In genomic region chr9:44267319-44268026, GRCm38 (mm10) we compare ENCODE assay signal across 8 mouse cellular contexts. TPM values are rescaled to one million over a fixed set of nuclear protein-coding genes. Genes with fewer than 3 reads are reported as not detected.
DNase-seq lines count a peak whose midpoint lies in the region; ATAC-seq lines count a peak whose summit lies in the region.

No protein-coding gene starts in this region.

- H3K36me3 ChIP-seq in embryonic facial prominence, embryonic 12.5 days = no peaks in the 10 kb centered on the region
- no peaks in the 10 kb centered on the region for H3K36me3 ChIP-seq in hindbrain, embryonic 11.5 days (ENCODE audit: control insufficient read depth, insufficient read depth, low read length)
- H3K36me3 ChIP-seq in liver, embryonic 12.5 days = no peaks in the 10 kb centered on the region
- H3K36me3 ChIP-seq in neural tube, embryonic 11.5 days (ENCODE audit: control insufficient read depth, insufficient read depth, low read length) = no peaks in the 10 kb centered on the region

- peak overlapping the region; percentile 50 for H3K4me3 ChIP-seq in embryonic facial prominence, embryonic 12.5 days
- H3K4me3 ChIP-seq in hindbrain, embryonic 11.5 days (ENCODE audit: low read depth, low read length) = peak overlapping the region; percentile 38
- peak overlapping the region; percentile 66 for H3K4me3 ChIP-seq in liver, embryonic 12.5 days
- H3K4me3 ChIP-seq in neural tube, embryonic 11.5 days (ENCODE audit: low read depth, low read length) = peak overlapping the region; percentile 31

- H3K4me1 ChIP-seq in embryonic facial prominence, embryonic 12.5 days = 0 out of 2 replicates have a peak, but pooled peaks cover 12% of the 10 kb centered on the region
- H3K4me1 ChIP-seq in hindbrain, embryonic 11.5 days (replicated peaks; ENCODE audit: control insufficient read depth, insufficient read depth, low read length) = no peaks in the 10 kb centered on the region
- peaks cover 26% of the 10 kb centered on the region for H3K4me1 ChIP-seq in liver, embryonic 12.5 days
- no peaks in the 10 kb centered on the region; the same call in 1 of the 2 replicates for H3K4me1 ChIP-seq in neural tube, embryonic 11.5 days (ENCODE audit: control insufficient read depth, insufficient read depth, low read length)

- H3K4me2 ChIP-seq in embryonic facial prominence, embryonic 12.5 days (replicated peaks) = peak overlapping the region; percentile 79
- H3K4me2 ChIP-seq in hindbrain, embryonic 11.5 days (replicated peaks; ENCODE audit: low read depth, low read length) = peak overlapping the region; percentile 60
- H3K4me2 ChIP-seq in liver, embryonic 12.5 days = peak overlapping the region; percentile 97
- peak overlapping the region; percentile 54 for H3K4me2 ChIP-seq in neural tube, embryonic 11.5 days (ENCODE audit: low read depth)

- WGBS in embryonic facial prominence, embryonic 12.5 days = 9% methylated on average over 23 of the region's 23 CpGs
- WGBS in hindbrain, embryonic 11.5 days = 12% methylated on average over 23 of the region's 23 CpGs
- WGBS in liver, embryonic 12.5 days (ENCODE audit: insufficient replicate concordance) = 13% methylated on average over 20 of the region's 23 CpGs
- WGBS in neural tube, embryonic 11.5 days = 12% methylated on average over 23 of the region's 23 CpGs

- no peak for ATAC-seq in embryonic facial prominence, embryonic 12.5 days (ENCODE audit: insufficient number of reproducible peaks, insufficient read depth, low FRiP score, low TSS enrichment)
- ATAC-seq in hindbrain, embryonic 11.5 days (ENCODE audit: low FRiP score) = no peak; the same call in 1 of the 2 replicates
- ATAC-seq in liver, embryonic 12.5 days = no peak; the same call in 1 of the 2 replicates
- ATAC-seq in neural tube, embryonic 11.5 days (ENCODE audit: insufficient read depth, low FRiP score, low TSS enrichment) = peak; percentile 35

- DNase-seq in thymus, postnatal 14 days = peak; percentile 40
- DNase-seq in thymus, adult 18-20 months = no peak
- DNase-seq in hindbrain, embryonic 11.5 days (ENCODE audit: low spot score) = no peak
- no peak for DNase-seq in neural tube, embryonic 11.5 days (ENCODE audit: low spot score)
- no peak for DNase-seq in right cerebral cortex, postnatal 25 days
- DNase-seq in layer of hippocampus, postnatal 36 days = no peak

- peak overlapping the region; percentile 56 for H3K27ac ChIP-seq in embryonic facial prominence, embryonic 12.5 days
- no peak overlapping the region for H3K27ac ChIP-seq in hindbrain, embryonic 11.5 days (ENCODE audit: low read depth, low read length)
- peak overlapping the region; percentile 83 for H3K27ac ChIP-seq in liver, embryonic 12.5 days
- H3K27ac ChIP-seq in neural tube, embryonic 11.5 days (ENCODE audit: low read depth, low read length) = no peak overlapping the region

- 0 out of 2 replicates have a peak, but pooled peaks cover 2% of the 10 kb centered on the region for H3K27me3 ChIP-seq in embryonic facial prominence, embryonic 12.5 days
- no peaks in the 10 kb centered on the region for H3K27me3 ChIP-seq in hindbrain, embryonic 11.5 days (ENCODE audit: control insufficient read depth, insufficient read depth, low read length)
- no peaks in the 10 kb centered on the region; the same call in 1 of the 2 replicates for H3K27me3 ChIP-seq in liver, embryonic 12.5 days (replicated peaks)
- no peaks in the 10 kb centered on the region for H3K27me3 ChIP-seq in neural tube, embryonic 11.5 days (ENCODE audit: control insufficient read depth, insufficient read depth, low read length)

- H3K9me3 ChIP-seq in embryonic facial prominence, embryonic 12.5 days = no peaks in the 10 kb centered on the region
- no peaks in the 10 kb centered on the region for H3K9me3 ChIP-seq in hindbrain, embryonic 11.5 days (ENCODE audit: control insufficient read depth, low read length)
- 0 out of 2 replicates have a peak, but pooled peaks cover 3% of the 10 kb centered on the region for H3K9me3 ChIP-seq in liver, embryonic 12.5 days (replicated peaks)
- no peaks in the 10 kb centered on the region for H3K9me3 ChIP-seq in neural tube, embryonic 11.5 days (ENCODE audit: control insufficient read depth, low read length)

- peak overlapping the region; percentile 78 for H3K9ac ChIP-seq in embryonic facial prominence, embryonic 12.5 days
- peak overlapping the region; percentile 74 for H3K9ac ChIP-seq in hindbrain, embryonic 11.5 days (ENCODE audit: low read depth, low read length)
- H3K9ac ChIP-seq in liver, embryonic 12.5 days = peak overlapping the region; percentile 89
- peak overlapping the region; percentile 75 for H3K9ac ChIP-seq in neural tube, embryonic 11.5 days (ENCODE audit: low read length)

RNA-seq across cellular contexts. Expression of gene Nlrx1, which starts 0.9 kb away (rescaled TPM):
- 6.2 and 7.1 TPM in 2 replicates for polyA plus RNA-seq in embryonic facial prominence, embryonic 12.5 days (2016; fragmentation: Nextera tagmentation; extraction: Ambion mirVana)
- 1.9 and 2.9 TPM in 2 replicates for polyA plus RNA-seq in hindbrain, embryonic 11.5 days (2014; fragmentation: Nextera tagmentation; extraction: Ambion mirVana)
- 3.6 and 4.0 TPM in 2 replicates for polyA plus RNA-seq in liver, embryonic 12.5 days (2016; fragmentation: Nextera tagmentation; extraction: Ambion mirVana)
- 2.4 and 3.2 TPM in 2 replicates for polyA plus RNA-seq in neural tube, embryonic 11.5 days (2014; fragmentation: Nextera tagmentation; extraction: Ambion mirVana)
- 10 to 100 TPM; 13.5 TPM for total RNA-seq in layer of hippocampus, postnatal 36 days (2021)

RNA-seq across cellular contexts. Expression of gene Pdzd3, which starts 16.2 kb away (rescaled TPM):
- 0.12 TPM in 1 of 2 replicates, not detected in the other for polyA plus RNA-seq in embryonic facial prominence, embryonic 12.5 days (2016; fragmentation: Nextera tagmentation; extraction: Ambion mirVana)
- 0.13 TPM in 1 of 2 replicates, not detected in the other for polyA plus RNA-seq in hindbrain, embryonic 11.5 days (2014; fragmentation: Nextera tagmentation; extraction: Ambion mirVana)
- 0.15 and 0.17 TPM in 2 replicates for polyA plus RNA-seq in liver, embryonic 12.5 days (2016; fragmentation: Nextera tagmentation; extraction: Ambion mirVana)
- 0.11 TPM in 1 of 2 replicates, not detected in the other for polyA plus RNA-seq in neural tube, embryonic 11.5 days (2014; fragmentation: Nextera tagmentation; extraction: Ambion mirVana)
- 1 to 10 TPM; 1.4 to 1.8 TPM for total RNA-seq in layer of hippocampus, postnatal 36 days (2021)

RNA-seq across cellular contexts. Expression of gene Abcg4, which starts 20.9 kb away (rescaled TPM):
- polyA plus RNA-seq in embryonic facial prominence, embryonic 12.5 days (2016; fragmentation: Nextera tagmentation; extraction: Ambion mirVana) = 5.9 and 6.4 TPM in 2 replicates
- 2.9 and 5.7 TPM in 2 replicates for polyA plus RNA-seq in hindbrain, embryonic 11.5 days (2014; fragmentation: Nextera tagmentation; extraction: Ambion mirVana)
- polyA plus RNA-seq in liver, embryonic 12.5 days (2016; fragmentation: Nextera tagmentation; extraction: Ambion mirVana) = 20.1 and 21.7 TPM in 2 replicates
- 4.5 and 5.0 TPM in 2 replicates for polyA plus RNA-seq in neural tube, embryonic 11.5 days (2014; fragmentation: Nextera tagmentation; extraction: Ambion mirVana)
- total RNA-seq in layer of hippocampus, postnatal 36 days (2021) = 10 to 100 TPM; 63.6 to 73.1 TPM

RNA-seq across cellular contexts. Expression of gene Ccdc153, which starts 27.0 kb away (rescaled TPM):
- not detected in 2 replicates for polyA plus RNA-seq in embryonic facial prominence, embryonic 12.5 days (2016; fragmentation: Nextera tagmentation; extraction: Ambion mirVana)
- polyA plus RNA-seq in hindbrain, embryonic 11.5 days (2014; fragmentation: Nextera tagmentation; extraction: Ambion mirVana) = not detected in 2 replicates
- polyA plus RNA-seq in liver, embryonic 12.5 days (2016; fragmentation: Nextera tagmentation; extraction: Ambion mirVana) = not detected in 2 replicates
- polyA plus RNA-seq in neural tube, embryonic 11.5 days (2014; fragmentation: Nextera tagmentation; extraction: Ambion mirVana) = not detected in 2 replicates
- total RNA-seq in layer of hippocampus, postnatal 36 days (2021) = 1 to 10 TPM; 1.3 to 2.4 TPM

RNA-seq across cellular contexts. Expression of gene Cbl, which starts 33.6 kb away (rescaled TPM):
- 19.6 and 20.3 TPM in 2 replicates for polyA plus RNA-seq in embryonic facial prominence, embryonic 12.5 days (2016; fragmentation: Nextera tagmentation; extraction: Ambion mirVana)
- 22.7 and 24.7 TPM in 2 replicates for polyA plus RNA-seq in hindbrain, embryonic 11.5 days (2014; fragmentation: Nextera tagmentation; extraction: Ambion mirVana)
- 9.5 and 10.0 TPM in 2 replicates for polyA plus RNA-seq in liver, embryonic 12.5 days (2016; fragmentation: Nextera tagmentation; extraction: Ambion mirVana)
- 19.1 and 22.2 TPM in 2 replicates for polyA plus RNA-seq in neural tube, embryonic 11.5 days (2014; fragmentation: Nextera tagmentation; extraction: Ambion mirVana)
- total RNA-seq in layer of hippocampus, postnatal 36 days (2021) = 10 to 100 TPM; 65.2 to 70.5 TPM

Comparison
In these comparisons a context has a peak if more than half of its experiments do, and no peak if none do; other contexts are left out.
1. H3K27ac ChIP-seq: peak in embryonic facial prominence, embryonic 12.5 days (single experiment) and liver, embryonic 12.5 days (single experiment); none in hindbrain, embryonic 11.5 days (single experiment) and neural tube, embryonic 11.5 days (single experiment).
2. Peak in every context shown above with its lines, with median percentiles within 50 percentile points of each other: H3K4me2 ChIP-seq, H3K4me3 ChIP-seq and H3K9ac ChIP-seq.